Mouse (Mus musculus) lung, adult 2 months (tissue): ENCODE measurements around the gene Sf3a1.

ENCODE experiments used
- CTCF ChIP-seq: fragments of 200-500 bp; IDR thresholded peaks from 2 replicates; pipeline ENCODE4 v1.5.1; 2011; ENCODE audit warnings: mild to moderate bottlenecking, low read length, control low read depth; ENCODE audit not compliant: insufficient read depth
- POLR2A ChIP-seq: fragments of 200-500 bp; IDR thresholded peaks from 2 replicates; pipeline ENCODE4 v1.6.1; 2011; ENCODE audit warnings: low read depth, mild to moderate bottlenecking, control low read depth, low read length, borderline replicate concordance; ENCODE audit errors: extremely low read depth

DNA sequence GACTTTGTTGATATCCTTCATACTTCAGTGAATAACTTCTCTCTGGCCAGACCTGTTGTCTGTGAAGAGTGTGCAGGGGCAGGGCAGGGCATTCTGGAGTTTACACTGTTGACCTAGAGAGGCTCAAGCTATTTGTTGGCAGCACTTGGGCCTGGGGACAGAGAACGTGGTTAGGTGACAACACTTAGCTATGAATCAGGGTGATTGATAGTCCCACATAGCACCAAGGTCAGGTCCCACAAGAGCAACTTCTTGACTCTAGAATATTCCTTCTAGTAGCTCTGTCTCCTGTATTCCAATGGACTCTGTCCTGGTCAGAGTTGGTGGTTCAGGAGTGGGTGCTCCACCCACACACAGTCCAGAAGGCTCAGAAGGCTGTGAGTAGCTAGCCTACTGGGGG is 50.6 kb downstream of the Sf3a1 start:
- TF ChIP-seq CTCF: no peak
- no peak for TF ChIP-seq POLR2A
